Mouse (Mus musculus) erythroblast, embryonic 14.5 days (primary cell): ENCODE results near the gene Mrps11. TPM values are rescaled to one million over a fixed set of nuclear protein-coding genes. Genes with fewer than 3 reads are reported as not detected.

ENCODE experiments used
- H3K27me3 ChIP-seq: 2 replicates; pipeline ENCODE4 v1.6.1; 2012; ENCODE audit warnings: inconsistent platforms; ENCODE audit not compliant: control insufficient read depth
- H3K36me3 ChIP-seq: 2 replicates; pipeline ENCODE4 v1.6.1; 2012; ENCODE audit warnings: mild to moderate bottlenecking, inconsistent platforms; ENCODE audit not compliant: control insufficient read depth
- H3K4me1 ChIP-seq: 2 replicates; pipeline ENCODE4 v1.6.1; 2012; ENCODE audit warnings: inconsistent platforms; ENCODE audit not compliant: control insufficient read depth
- H3K4me3 ChIP-seq: replicated peaks from 2 replicates; pipeline ENCODE3; 2012; ENCODE audit warnings: moderate library complexity, mild to moderate bottlenecking, inconsistent platforms
- H3K9me3 ChIP-seq: 2 replicates; pipeline ENCODE4 v1.6.1; 2012; ENCODE audit warnings: low read length, inconsistent platforms, mixed read lengths; ENCODE audit not compliant: control insufficient read depth
- GATA1 ChIP-seq: IDR thresholded peaks from 2 replicates; pipeline ENCODE4 v1.6.1; 2012; ENCODE audit warnings: low read length, inconsistent platforms, mixed read lengths
- TAL1 ChIP-seq: IDR thresholded peaks from 3 replicates; pipeline ENCODE4 v1.6.1; 2012; ENCODE audit warnings: low read length, inconsistent platforms, mixed read lengths
- polyA plus RNA-seq: library from polyadenylated mRNA; stranded (reverse); fragments of >175 nt; gene quantifications from 2 replicates; pipeline ENCODE4 v1.2.3, GENCODE M21; 2012

Mrps11 gene
- polyA plus RNA-seq, 1 experiment: 10.2 TPM

DNA sequence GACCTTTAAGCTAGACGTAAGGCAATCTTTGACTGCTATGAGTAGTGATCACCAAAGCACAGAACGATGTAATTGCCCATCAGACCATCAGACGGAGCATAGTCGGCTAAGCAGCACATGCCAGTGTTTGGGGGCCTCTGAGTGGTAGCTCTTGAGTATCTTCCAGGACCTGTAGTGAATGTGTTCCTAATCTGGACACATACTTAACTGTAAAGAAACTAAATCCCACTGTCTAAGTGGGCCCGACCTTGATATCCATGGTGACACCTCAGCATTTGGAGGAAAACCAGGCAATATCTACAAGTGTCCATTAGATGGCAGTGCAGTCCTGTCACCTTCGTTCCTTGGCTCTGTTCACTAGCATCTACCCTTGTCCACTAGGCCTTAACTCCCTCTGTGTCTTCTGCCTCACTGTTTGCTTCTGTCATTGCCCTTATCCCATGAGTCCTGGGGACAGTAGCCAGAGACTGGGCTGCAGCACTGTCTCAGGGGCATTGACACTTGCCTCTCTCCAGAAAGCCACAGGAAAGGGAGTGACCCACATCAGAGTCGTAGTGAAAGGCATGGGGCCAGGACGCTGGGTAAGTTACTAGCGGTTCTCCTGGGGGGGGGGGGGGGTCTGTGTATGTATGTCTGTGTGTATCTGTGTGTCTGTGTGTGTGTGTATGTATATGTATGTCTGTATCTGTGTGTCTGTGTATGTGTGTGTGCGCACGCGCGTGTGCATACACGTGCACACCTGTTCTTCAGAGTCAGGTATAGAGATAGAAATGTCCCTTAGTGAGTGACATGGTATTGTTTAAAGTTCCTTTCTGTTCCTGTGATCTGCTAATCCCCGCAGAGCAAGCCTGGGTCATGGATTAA, 8.7 kb downstream of the Mrps11 start:
- Histone ChIP-seq H3K9me3 (no peaks in the 10 kb centered on the region), H3K27me3 (no peaks in the 10 kb centered on the region), H3K4me1 (peaks cover 48% of the 10 kb centered on the region), H3K36me3 (peaks cover 82% of the 10 kb centered on the region), H3K4me3 (no peak overlapping the region)
- no peak for TF ChIP-seq TAL1
- no peak for TF ChIP-seq GATA1

DNA sequence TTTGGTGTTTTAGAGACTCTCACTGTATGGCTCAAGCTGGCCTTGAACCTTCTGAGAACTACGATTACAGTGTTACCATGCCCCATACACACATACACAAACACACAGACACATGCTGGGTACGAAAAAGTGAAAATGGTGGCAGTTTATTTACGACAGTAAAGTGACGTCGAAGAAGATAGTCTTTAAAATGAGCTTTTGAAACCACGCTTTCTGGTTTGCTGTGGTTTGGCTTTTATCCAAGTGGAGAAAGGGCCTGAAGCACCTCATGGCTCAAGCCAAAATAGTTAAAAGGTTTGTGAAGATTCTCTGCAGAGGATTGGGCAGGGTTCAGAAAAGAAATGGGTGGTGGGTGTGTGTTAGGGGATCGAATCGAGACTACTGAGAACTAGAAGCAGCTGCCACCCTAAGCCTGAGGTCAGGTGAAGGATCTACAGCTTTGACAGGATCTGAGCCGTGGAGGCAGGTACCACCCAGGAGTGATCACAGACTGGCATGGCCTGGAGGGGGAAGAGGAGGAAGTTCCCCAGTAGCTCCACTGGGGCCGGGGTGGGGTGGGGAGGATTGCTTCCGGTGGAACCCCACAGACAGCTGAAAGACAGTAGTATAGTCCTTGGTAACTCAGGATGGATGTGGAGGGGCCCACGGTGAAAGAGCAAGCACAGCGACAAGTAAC, 11.1 kb downstream of the Mrps11 start:
- Histone ChIP-seq H3K27me3 (no peaks in the 10 kb centered on the region), H3K36me3 (peaks cover 61% of the 10 kb centered on the region)

GRCm38 (mm10) chr7:78794571-78795092, 11.7 kb downstream of the Mrps11 start:
- Histone ChIP-seq H3K27me3 (no peaks in the 10 kb centered on the region), H3K4me3 (no peak overlapping the region), H3K36me3 (peaks cover 55% of the 10 kb centered on the region), H3K9me3 (no peaks in the 10 kb centered on the region), H3K4me1 (peaks cover 66% of the 10 kb centered on the region)
- TF ChIP-seq TAL1: no peak
- no peak for TF ChIP-seq GATA1

More for the DNA sequence above, 11.1 kb downstream of the Mrps11 start:
- peaks cover 60% of the 10 kb centered on the region for H3K4me1 ChIP-seq
- H3K4me3 ChIP-seq: no peak overlapping the region
- no peak for TF ChIP-seq GATA1
- TF ChIP-seq TAL1: no peak
- no peaks in the 10 kb centered on the region for H3K9me3 ChIP-seq

DNA sequence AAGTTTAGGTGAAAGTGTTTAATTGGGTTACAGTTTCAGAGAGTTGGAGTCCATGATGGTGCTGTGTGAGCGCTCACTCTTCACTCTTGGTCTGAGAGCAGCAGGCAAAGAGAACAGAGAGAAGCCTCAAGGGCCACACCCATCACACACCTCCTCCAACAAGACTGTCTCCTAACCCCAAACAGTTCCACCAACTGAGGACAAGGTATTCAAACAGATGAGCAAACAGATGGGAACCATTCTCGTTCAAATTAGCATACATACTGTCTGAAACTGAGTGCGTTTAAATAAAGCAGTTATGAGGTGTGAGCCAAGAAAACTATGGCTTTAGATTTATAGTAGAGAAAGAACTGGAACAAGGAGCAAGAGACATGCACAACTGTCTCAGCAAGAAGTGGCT, 13.7 kb downstream of the Mrps11 start:
- TF ChIP-seq GATA1: no peak
- TF ChIP-seq TAL1: no peak
- no peaks in the 10 kb centered on the region for H3K27me3 ChIP-seq
- H3K4me1 ChIP-seq: peaks cover 84% of the 10 kb centered on the region
- no peaks in the 10 kb centered on the region for H3K9me3 ChIP-seq
- H3K4me3 ChIP-seq: no peak overlapping the region
- H3K36me3 ChIP-seq: peaks cover 36% of the 10 kb centered on the region

DNA sequence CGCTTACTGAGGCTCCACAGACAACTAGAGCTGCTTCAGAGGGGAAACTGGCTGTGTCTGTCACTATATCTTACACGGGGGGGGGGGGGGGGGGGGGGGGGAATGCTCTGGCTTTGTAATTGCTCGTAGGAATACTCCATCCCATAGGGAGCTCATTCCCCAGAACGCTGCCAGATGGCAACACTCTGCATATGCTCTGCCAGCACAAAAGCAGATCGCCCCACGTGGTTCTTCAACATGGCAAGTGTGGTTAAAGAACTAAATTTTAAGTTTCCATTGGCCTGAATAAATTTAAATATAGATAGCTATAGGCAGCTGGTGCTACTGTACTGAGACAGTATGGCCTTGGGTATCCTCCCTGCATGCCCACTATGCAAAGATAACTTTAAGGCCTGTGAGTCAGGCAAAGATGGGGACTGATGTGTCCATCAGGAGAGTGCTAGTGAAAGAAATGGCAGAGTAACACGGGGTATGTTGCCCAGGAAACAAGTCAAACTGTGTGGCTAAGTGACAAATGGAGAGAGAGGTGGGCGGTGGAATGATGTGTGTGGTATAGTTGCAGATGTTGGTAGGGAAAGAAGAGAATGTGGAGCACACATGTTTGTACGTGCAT, 15.0 kb downstream of the Mrps11 start:
- Histone ChIP-seq H3K4me1 (peaks cover 88% of the 10 kb centered on the region), H3K36me3 (peaks cover 22% of the 10 kb centered on the region), H3K4me3 (no peak overlapping the region), H3K9me3 (no peaks in the 10 kb centered on the region), H3K27me3 (no peaks in the 10 kb centered on the region)
- TF ChIP-seq GATA1: no peak
- no peak for TF ChIP-seq TAL1

GRCm38 (mm10) chr7:78799730-78800496, 17.0 kb downstream of the Mrps11 start:
- peaks cover 6% of the 10 kb centered on the region for H3K36me3 ChIP-seq
- no peaks in the 10 kb centered on the region for H3K9me3 ChIP-seq
- H3K4me1 ChIP-seq: peaks cover 84% of the 10 kb centered on the region
- no peaks in the 10 kb centered on the region for H3K27me3 ChIP-seq
- peak; percentile 57; the same call in 1 of the 2 replicates for TF ChIP-seq GATA1
- TF ChIP-seq TAL1: peak; percentile 54; the same call in 2 of the 3 replicates
- H3K4me3 ChIP-seq: peak overlapping the region; percentile 47

GRCm38 (mm10) chr7:78803841-78804240, 20.9 kb downstream of the Mrps11 start:
- peaks cover 46% of the 10 kb centered on the region for H3K4me1 ChIP-seq
- H3K4me3 ChIP-seq: no peak overlapping the region
- H3K27me3 ChIP-seq: no peaks in the 10 kb centered on the region

GRCm38 (mm10) chr7:78807192-78807591, 24.3 kb downstream of the Mrps11 start:
- Histone ChIP-seq H3K4me1 (peaks cover 15% of the 10 kb centered on the region), H3K27me3 (no peaks in the 10 kb centered on the region), H3K4me3 (no peak overlapping the region), H3K9me3 (no peaks in the 10 kb centered on the region), H3K36me3 (no peaks in the 10 kb centered on the region)
- TF ChIP-seq GATA1: no peak
- no peak for TF ChIP-seq TAL1

More at GRCm38 (mm10) chr7:78803841-78804240, 20.9 kb downstream of the Mrps11 start:
- no peaks in the 10 kb centered on the region for H3K36me3 ChIP-seq
- H3K9me3 ChIP-seq: no peaks in the 10 kb centered on the region
- TF ChIP-seq TAL1 (no peak), GATA1 (no peak)
